Mouse (Mus musculus): ENCODE measurements at regions not wholly inside any gene's neighbourhood (a gene's known extent, or its start where the extent isn't known, plus 50 kb on each side); places are given as distances from the start of the nearest gene placed in this dataset.

DNA sequence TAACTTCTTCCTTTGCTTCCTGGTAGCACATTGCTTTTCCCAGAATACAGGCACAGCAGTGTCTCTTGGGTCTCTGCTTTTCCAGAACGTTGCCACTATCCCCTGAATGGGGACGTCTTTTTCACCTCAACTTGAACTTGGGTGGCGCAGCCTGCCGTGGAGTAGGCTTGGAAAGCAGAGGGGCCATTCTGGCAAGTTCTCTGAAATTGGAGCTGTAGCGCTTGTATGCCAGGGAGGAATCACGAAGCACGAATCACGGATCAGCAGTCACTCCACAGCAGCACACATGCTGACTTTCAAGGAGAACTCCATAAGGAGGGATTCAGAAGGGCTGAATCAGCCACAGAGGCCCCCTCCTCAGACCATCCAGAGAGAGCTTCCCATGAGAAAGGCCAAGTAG, 351.2 kb downstream of the Bcor start:
- no peak for TF ChIP-seq CTCF (IDR thresholded peaks at IDR 0.05; ENCODE audit: control insufficient read depth, insufficient read depth, insufficient replicate concordance, low read depth, low read length)
- no peak for TF ChIP-seq POLR2A (IDR thresholded peaks at IDR 0.05; ENCODE audit: control insufficient read depth, low read depth, low read length)

All from testis, adult 2 months (tissue).